Mouse (Mus musculus) lung, embryonic 15.5 days (tissue): ENCODE measurements around the gene Prrt2. TPM values are rescaled to one million over a fixed set of nuclear protein-coding genes. Genes with fewer than 3 reads are reported as not detected.

ENCODE experiments used
- ATAC-seq: fragments of 200-750 bp; cut with Nextera tagmentation; 2 replicates; pipeline ENCODE4 v1.8.0; 2017; ENCODE audit warnings: moderate number of reproducible peaks, borderline replicate concordance; ENCODE audit not compliant: low FRiP score, low TSS enrichment; ENCODE audit errors: extremely low read depth
- H3K27ac ChIP-seq: fragments of 300-500 bp; sonication (generic); 2 replicates; pipeline ENCODE4 v1.5.1; 2015; ENCODE audit warnings: moderate library complexity, mild to moderate bottlenecking, inconsistent platforms
- H3K27me3 ChIP-seq: fragments of 300-500 bp; sonication (generic); 2 replicates; pipeline ENCODE4 v1.6.1; 2015; ENCODE audit warnings: inconsistent platforms
- H3K36me3 ChIP-seq: fragments of 300-500 bp; sonication (generic); 2 replicates; pipeline ENCODE4 v1.6.1; 2015; ENCODE audit warnings: inconsistent platforms
- H3K4me1 ChIP-seq: fragments of 300-500 bp; sonication (generic); 2 replicates; pipeline ENCODE4 v1.6.1; 2015; ENCODE audit warnings: inconsistent platforms
- H3K4me2 ChIP-seq: fragments of 300-500 bp; sonication (generic); 2 replicates; pipeline ENCODE4 v1.6.1; 2015; ENCODE audit warnings: inconsistent platforms, mild to moderate bottlenecking, moderate library complexity
- H3K4me3 ChIP-seq: fragments of 300-500 bp; sonication (generic); 2 replicates; pipeline ENCODE4 v1.5.1; 2015; ENCODE audit warnings: mild to moderate bottlenecking, inconsistent platforms
- H3K9ac ChIP-seq: fragments of 300-500 bp; sonication (generic); 2 replicates; pipeline ENCODE4 v1.6.1; 2015; ENCODE audit warnings: inconsistent platforms
- H3K9me3 ChIP-seq: fragments of 300-500 bp; sonication (generic); 2 replicates; pipeline ENCODE4 v1.6.1; 2016; ENCODE audit warnings: inconsistent platforms
- WGBS: fragments of 180-500 bp; shearing (Covaris S2); methylation state at CpG from one replicate; pipeline ENCODE4 v1.1.7; 2015; 5-methylcytosine and 5-hydroxymethylcytosine counted together
- polyA plus RNA-seq: library from polyadenylated mRNA; unstranded; fragments of >200 nt; fragmentation: Nextera tagmentation; extraction: Ambion mirVana; gene quantifications from 2 replicates; pipeline ENCODE4 v1.2.1, GENCODE M21; 2015

Gene Prrt2
- polyA plus RNA-seq, 1 experiment from 2014 or later: 3.9 TPM

GRCm38 (mm10) chr7:126984667-126985444 lies 36.2 kb downstream of the Prrt2 start:
- H3K4me3 ChIP-seq: no peak overlapping the region
- H3K9me3 ChIP-seq: no peaks in the 10 kb centered on the region
- no peak for ATAC-seq
- H3K27ac ChIP-seq: no peak overlapping the region
- peaks cover 8% of the 10 kb centered on the region; the same call in 1 of the 2 replicates for H3K36me3 ChIP-seq
- H3K4me1 ChIP-seq: no peaks in the 10 kb centered on the region
- no peaks in the 10 kb centered on the region for H3K27me3 ChIP-seq
- H3K9ac ChIP-seq: no peak overlapping the region
- no peak overlapping the region for H3K4me2 ChIP-seq
- 34% methylated on average over 10 of the region's 10 CpGs for WGBS

GRCm38 (mm10) chr7:126983113-126983512 lies 37.9 kb downstream of the Prrt2 start:
- H3K9ac ChIP-seq: no peak overlapping the region
- H3K27ac ChIP-seq: no peak overlapping the region
- H3K9me3 ChIP-seq: no peaks in the 10 kb centered on the region
- peaks cover 26% of the 10 kb centered on the region; the same call in 1 of the 2 replicates for H3K36me3 ChIP-seq
- no peak for ATAC-seq
- H3K4me3 ChIP-seq: no peak overlapping the region
- H3K4me2 ChIP-seq: no peak overlapping the region
- WGBS: 69% methylated on average over 7 of the region's 7 CpGs
- no peaks in the 10 kb centered on the region for H3K4me1 ChIP-seq
- no peaks in the 10 kb centered on the region for H3K27me3 ChIP-seq

GRCm38 (mm10) chr7:126982054-126982453 lies 39.0 kb downstream of the Prrt2 start:
- Histone ChIP-seq H3K9ac (no peak overlapping the region), H3K27ac (no peak overlapping the region), H3K4me3 (no peak overlapping the region), H3K4me2 (no peak overlapping the region), H3K27me3 (no peaks in the 10 kb centered on the region), H3K9me3 (no peaks in the 10 kb centered on the region), H3K36me3 (peaks cover 26% of the 10 kb centered on the region; the same call in 1 of the 2 replicates), H3K4me1 (peaks cover 7% of the 10 kb centered on the region)
- 81% methylated on average over 4 of the region's 4 CpGs for WGBS
- no peak for ATAC-seq

- H3K36me3 ChIP-seq: peaks cover 26% of the 10 kb centered on the region; the same call in 1 of the 2 replicates
- no peak overlapping the region for H3K4me3 ChIP-seq
- H3K27me3 ChIP-seq: no peaks in the 10 kb centered on the region
- H3K4me2 ChIP-seq: no peak overlapping the region
- ATAC-seq: no peak
- no peak overlapping the region for H3K27ac ChIP-seq
- H3K9me3 ChIP-seq: no peaks in the 10 kb centered on the region
- H3K9ac ChIP-seq: no peak overlapping the region
- 79% methylated on average over 2 of the region's 2 CpGs for WGBS
- peaks cover 10% of the 10 kb centered on the region for H3K4me1 ChIP-seq
Measured at GRCm38 (mm10) chr7:126981601-126982000, 39.4 kb downstream of the Prrt2 start.

- H3K9ac ChIP-seq: no peak overlapping the region
- no peaks in the 10 kb centered on the region for H3K9me3 ChIP-seq
- no peak overlapping the region for H3K4me3 ChIP-seq
- WGBS: 84% methylated on average over 6 of the region's 6 CpGs
- no peak overlapping the region for H3K27ac ChIP-seq
- H3K27me3 ChIP-seq: no peaks in the 10 kb centered on the region
- H3K4me1 ChIP-seq: peaks cover 17% of the 10 kb centered on the region
- ATAC-seq: no peak
- peaks cover 26% of the 10 kb centered on the region; the same call in 1 of the 2 replicates for H3K36me3 ChIP-seq
- no peak overlapping the region for H3K4me2 ChIP-seq
Measured at GRCm38 (mm10) chr7:126978841-126979240, 42.2 kb downstream of the Prrt2 start.

GRCm38 (mm10) chr7:126976878-126977459 lies 44.0 kb downstream of the Prrt2 start:
- 23% methylated on average over 14 of the region's 14 CpGs for WGBS
- no peak for ATAC-seq
- peak overlapping the region; percentile 95 for H3K27ac ChIP-seq

GRCm38 (mm10) chr7:126975950-126976866 lies 44.8 kb downstream of the Prrt2 start, which contains the start of gene Cdiptos:
Gene Cdiptos (minus strand): TSS chr7:126976098.
- H3K36me3 ChIP-seq: peaks cover 26% of the 10 kb centered on the region; the same call in 1 of the 2 replicates
- peaks cover 17% of the 10 kb centered on the region for H3K4me1 ChIP-seq
- H3K9me3 ChIP-seq: no peaks in the 10 kb centered on the region
- H3K9ac ChIP-seq: peak within 1 kb of the TSS; percentile 99
- peak; percentile 96 for ATAC-seq
- H3K4me2 ChIP-seq: peak within 1 kb of the TSS; percentile 71
- peak within 1 kb of the TSS; percentile 95 for H3K27ac ChIP-seq
- H3K4me3 ChIP-seq: peak within 1 kb of the TSS; percentile 91
- H3K27me3 ChIP-seq: no peaks in the 10 kb centered on the region
- WGBS: under 1% methylated on average over 52 of the region's 55 CpGs

More at GRCm38 (mm10) chr7:126976878-126977459, 44.0 kb downstream of the Prrt2 start:
- H3K27me3 ChIP-seq: no peaks in the 10 kb centered on the region
- no peaks in the 10 kb centered on the region for H3K9me3 ChIP-seq
- peak overlapping the region; percentile 99 for H3K9ac ChIP-seq
- H3K4me2 ChIP-seq: peak overlapping the region; percentile 71
- peak overlapping the region; percentile 91 for H3K4me3 ChIP-seq
- peaks cover 17% of the 10 kb centered on the region for H3K4me1 ChIP-seq
- peaks cover 26% of the 10 kb centered on the region; the same call in 1 of the 2 replicates for H3K36me3 ChIP-seq

GRCm38 (mm10) chr7:126975893-126975949 lies 45.3 kb downstream of the Prrt2 start, which contains the start of gene Cdipt:
Gene Cdipt (plus strand): TSS chr7:126975914.
- H3K4me1 ChIP-seq: peaks cover 17% of the 10 kb centered on the region
- H3K9me3 ChIP-seq: no peaks in the 10 kb centered on the region
- peaks cover 26% of the 10 kb centered on the region; the same call in 1 of the 2 replicates for H3K36me3 ChIP-seq
- H3K27me3 ChIP-seq: no peaks in the 10 kb centered on the region
- peak within 1 kb of the TSS; percentile 95 for H3K27ac ChIP-seq
- peak within 1 kb of the TSS; percentile 71 for H3K4me2 ChIP-seq
- peak within 1 kb of the TSS; percentile 91 for H3K4me3 ChIP-seq
- 0% methylated on average over 1 of the region's 1 CpGs for WGBS
- ATAC-seq: no peak
- H3K9ac ChIP-seq: peak within 1 kb of the TSS; percentile 99

- Histone ChIP-seq H3K27me3 (no peaks in the 10 kb centered on the region), H3K27ac (peak overlapping the region; percentile 27; the same call in 1 of the 2 replicates), H3K4me3 (peak overlapping the region; percentile 91), H3K9ac (peak overlapping the region; percentile 99; the same call in 1 of the 2 replicates), H3K36me3 (peaks cover 24% of the 10 kb centered on the region; the same call in 1 of the 2 replicates), H3K4me2 (peak overlapping the region; percentile 71), H3K9me3 (no peaks in the 10 kb centered on the region), H3K4me1 (peaks cover 17% of the 10 kb centered on the region)
- 11% methylated on average over 8 of the region's 8 CpGs for WGBS
- no peak for ATAC-seq
Measured at GRCm38 (mm10) chr7:126975493-126975892, 45.5 kb downstream of the Prrt2 start.
